Mouse (Mus musculus): ENCODE measurements at regions not wholly inside any gene's neighbourhood (a gene's known extent, or its start where the extent isn't known, plus 50 kb on each side); places are given as distances from the start of the nearest gene placed in this dataset.

GRCm38 (mm10) chr5:52057261-52057660 is 133.1 kb downstream of the Dhx15 start:
- ATAC-seq (ENCODE audit: low read depth) = no peak
- no peak overlapping the region for H3K4me2 ChIP-seq (ENCODE audit: low read depth, low read length)
- no peaks in the 10 kb centered on the region for H3K9me3 ChIP-seq (ENCODE audit: control insufficient read depth, low read length)
- no peak overlapping the region for H3K4me3 ChIP-seq (ENCODE audit: low read depth, low read length)
- no peak overlapping the region for H3K27ac ChIP-seq (ENCODE audit: low read depth, low read length)
- no peaks in the 10 kb centered on the region for H3K27me3 ChIP-seq (ENCODE audit: control insufficient read depth, insufficient read depth, low read length)
- no peak overlapping the region for H3K9ac ChIP-seq (replicated peaks; ENCODE audit: low read depth, low read length)
- no peaks in the 10 kb centered on the region for H3K36me3 ChIP-seq (ENCODE audit: control insufficient read depth, insufficient read depth, low read length)
- WGBS = 97% methylated on average over 1 of the region's 1 CpGs
- H3K4me1 ChIP-seq (ENCODE audit: control insufficient read depth, insufficient read depth, low read length) = no peaks in the 10 kb centered on the region

GRCm38 (mm10) chr5:52052072-52052465 is 138.2 kb downstream of the Dhx15 start:
- Histone ChIP-seq H3K36me3 (ENCODE audit: control insufficient read depth, insufficient read depth, low read length) (no peaks in the 10 kb centered on the region), H3K9ac (replicated peaks; ENCODE audit: low read depth, low read length) (no peak overlapping the region), H3K27me3 (ENCODE audit: control insufficient read depth, insufficient read depth, low read length) (no peaks in the 10 kb centered on the region), H3K9me3 (ENCODE audit: control insufficient read depth, low read length) (no peaks in the 10 kb centered on the region), H3K27ac (ENCODE audit: low read depth, low read length) (0 out of 2 replicates have a peak overlapping the region, but pooled peaks have one; percentile 22), H3K4me2 (ENCODE audit: low read depth, low read length) (no peak overlapping the region), H3K4me3 (ENCODE audit: low read depth, low read length) (no peak overlapping the region), H3K4me1 (ENCODE audit: control insufficient read depth, insufficient read depth, low read length) (no peaks in the 10 kb centered on the region)
- WGBS = 70% methylated on average over 4 of the region's 4 CpGs
- no peak for ATAC-seq (ENCODE audit: low read depth)

- no peaks in the 10 kb centered on the region for H3K36me3 ChIP-seq (ENCODE audit: control insufficient read depth, insufficient read depth, low read length)
- peak; percentile 49; the same call in 1 of the 2 replicates for ATAC-seq (ENCODE audit: low read depth)
- H3K27me3 ChIP-seq (ENCODE audit: control insufficient read depth, insufficient read depth, low read length) = no peaks in the 10 kb centered on the region
- no peak overlapping the region for H3K4me2 ChIP-seq (ENCODE audit: low read depth, low read length)
- 44% methylated on average over 10 of the region's 10 CpGs for WGBS
- H3K4me1 ChIP-seq (ENCODE audit: control insufficient read depth, insufficient read depth, low read length) = no peaks in the 10 kb centered on the region
- no peaks in the 10 kb centered on the region for H3K9me3 ChIP-seq (ENCODE audit: control insufficient read depth, low read length)
- no peak overlapping the region for H3K9ac ChIP-seq (replicated peaks; ENCODE audit: low read depth, low read length)
- H3K4me3 ChIP-seq (ENCODE audit: low read depth, low read length) = no peak overlapping the region
- 0 out of 2 replicates have a peak overlapping the region, but pooled peaks have one; percentile 22 for H3K27ac ChIP-seq (ENCODE audit: low read depth, low read length)
Measured at GRCm38 (mm10) chr5:52051383-52052071, 138.8 kb downstream of the Dhx15 start.

- Histone ChIP-seq H3K9ac (replicated peaks; ENCODE audit: low read depth, low read length) (no peak overlapping the region), H3K27ac (ENCODE audit: low read depth, low read length) (no peak overlapping the region), H3K4me2 (ENCODE audit: low read depth, low read length) (no peak overlapping the region), H3K36me3 (ENCODE audit: control insufficient read depth, insufficient read depth, low read length) (no peaks in the 10 kb centered on the region), H3K4me1 (ENCODE audit: control insufficient read depth, insufficient read depth, low read length) (no peaks in the 10 kb centered on the region), H3K27me3 (ENCODE audit: control insufficient read depth, insufficient read depth, low read length) (no peaks in the 10 kb centered on the region), H3K9me3 (ENCODE audit: control insufficient read depth, low read length) (no peaks in the 10 kb centered on the region), H3K4me3 (ENCODE audit: low read depth, low read length) (no peak overlapping the region)
- 88% methylated on average over 1 of the region's 1 CpGs for WGBS
- ATAC-seq (ENCODE audit: low read depth) = no peak
Measured at GRCm38 (mm10) chr5:52048790-52049189, 141.5 kb downstream of the Dhx15 start.

GRCm38 (mm10) chr5:52046704-52047103 is 143.6 kb downstream of the Dhx15 start:
- WGBS = 77% methylated on average over 3 of the region's 3 CpGs
- no peak overlapping the region for H3K9ac ChIP-seq (replicated peaks; ENCODE audit: low read depth, low read length)
- no peak for ATAC-seq (ENCODE audit: low read depth)
- H3K27me3 ChIP-seq (ENCODE audit: control insufficient read depth, insufficient read depth, low read length) = no peaks in the 10 kb centered on the region
- H3K4me3 ChIP-seq (ENCODE audit: low read depth, low read length) = no peak overlapping the region
- H3K4me2 ChIP-seq (ENCODE audit: low read depth, low read length) = no peak overlapping the region
- no peaks in the 10 kb centered on the region for H3K9me3 ChIP-seq (ENCODE audit: control insufficient read depth, low read length)
- no peaks in the 10 kb centered on the region for H3K36me3 ChIP-seq (ENCODE audit: control insufficient read depth, insufficient read depth, low read length)
- H3K27ac ChIP-seq (ENCODE audit: low read depth, low read length) = no peak overlapping the region
- no peaks in the 10 kb centered on the region for H3K4me1 ChIP-seq (ENCODE audit: control insufficient read depth, insufficient read depth, low read length)

- WGBS = 91% methylated on average over 3 of the region's 3 CpGs
- Histone ChIP-seq H3K4me3 (ENCODE audit: low read depth, low read length) (no peak overlapping the region), H3K9ac (replicated peaks; ENCODE audit: low read depth, low read length) (no peak overlapping the region), H3K27me3 (ENCODE audit: control insufficient read depth, insufficient read depth, low read length) (no peaks in the 10 kb centered on the region), H3K36me3 (ENCODE audit: control insufficient read depth, insufficient read depth, low read length) (no peaks in the 10 kb centered on the region), H3K27ac (ENCODE audit: low read depth, low read length) (no peak overlapping the region), H3K4me1 (ENCODE audit: control insufficient read depth, insufficient read depth, low read length) (0 out of 2 replicates have a peak, but pooled peaks cover 5% of the 10 kb centered on the region), H3K4me2 (ENCODE audit: low read depth, low read length) (no peak overlapping the region), H3K9me3 (ENCODE audit: control insufficient read depth, low read length) (no peaks in the 10 kb centered on the region)
- no peak for ATAC-seq (ENCODE audit: low read depth)
Measured at GRCm38 (mm10) chr5:52044101-52044500, 146.2 kb downstream of the Dhx15 start.

GRCm38 (mm10) chr5:52041447-52041846 is 148.9 kb downstream of the Dhx15 start:
- no peaks in the 10 kb centered on the region for H3K36me3 ChIP-seq (ENCODE audit: control insufficient read depth, insufficient read depth, low read length)
- H3K4me1 ChIP-seq (ENCODE audit: control insufficient read depth, insufficient read depth, low read length) = 0 out of 2 replicates have a peak, but pooled peaks cover 5% of the 10 kb centered on the region
- H3K4me3 ChIP-seq (ENCODE audit: low read depth, low read length) = no peak overlapping the region
- 90% methylated on average over 3 of the region's 3 CpGs for WGBS
- no peak for ATAC-seq (ENCODE audit: low read depth)
- H3K27ac ChIP-seq (ENCODE audit: low read depth, low read length) = no peak overlapping the region
- H3K27me3 ChIP-seq (ENCODE audit: control insufficient read depth, insufficient read depth, low read length) = no peaks in the 10 kb centered on the region
- no peaks in the 10 kb centered on the region for H3K9me3 ChIP-seq (ENCODE audit: control insufficient read depth, low read length)
- H3K4me2 ChIP-seq (ENCODE audit: low read depth, low read length) = no peak overlapping the region
- H3K9ac ChIP-seq (replicated peaks; ENCODE audit: low read depth, low read length) = no peak overlapping the region

GRCm38 (mm10) chr5:52040427-52041312 is 149.6 kb downstream of the Dhx15 start:
- Histone ChIP-seq H3K4me3 (ENCODE audit: low read depth, low read length) (no peak overlapping the region), H3K9ac (replicated peaks; ENCODE audit: low read depth, low read length) (no peak overlapping the region), H3K4me1 (ENCODE audit: control insufficient read depth, insufficient read depth, low read length) (0 out of 2 replicates have a peak, but pooled peaks cover 5% of the 10 kb centered on the region), H3K27me3 (ENCODE audit: control insufficient read depth, insufficient read depth, low read length) (no peaks in the 10 kb centered on the region), H3K9me3 (ENCODE audit: control insufficient read depth, low read length) (no peaks in the 10 kb centered on the region), H3K36me3 (ENCODE audit: control insufficient read depth, insufficient read depth, low read length) (no peaks in the 10 kb centered on the region), H3K4me2 (ENCODE audit: low read depth, low read length) (no peak overlapping the region), H3K27ac (ENCODE audit: low read depth, low read length) (no peak overlapping the region)
- 63% methylated on average over 24 of the region's 24 CpGs for WGBS
- peak; percentile 60; the same call in 1 of the 2 replicates for ATAC-seq (ENCODE audit: low read depth)

- Histone ChIP-seq H3K27me3 (ENCODE audit: control insufficient read depth, insufficient read depth, low read length) (no peaks in the 10 kb centered on the region), H3K27ac (ENCODE audit: low read depth, low read length) (no peak overlapping the region), H3K36me3 (ENCODE audit: control insufficient read depth, insufficient read depth, low read length) (no peaks in the 10 kb centered on the region), H3K4me1 (ENCODE audit: control insufficient read depth, insufficient read depth, low read length) (0 out of 2 replicates have a peak, but pooled peaks cover 2% of the 10 kb centered on the region), H3K4me2 (ENCODE audit: low read depth, low read length) (no peak overlapping the region), H3K9me3 (ENCODE audit: control insufficient read depth, low read length) (no peaks in the 10 kb centered on the region), H3K9ac (replicated peaks; ENCODE audit: low read depth, low read length) (no peak overlapping the region), H3K4me3 (ENCODE audit: low read depth, low read length) (no peak overlapping the region)
- 90% methylated on average over 6 of the region's 6 CpGs for WGBS
- ATAC-seq (ENCODE audit: low read depth) = no peak
Measured at GRCm38 (mm10) chr5:52035339-52035738, 155.0 kb downstream of the Dhx15 start.

Measured in neural tube, embryonic 14.5 days (tissue).